Comparison of ENCODE assay signal across 12 mouse cellular contexts in genomic region chr6:31513726-31514125, GRCm38 (mm10). TPM values are rescaled to one million over a fixed set of nuclear protein-coding genes. Genes with fewer than 3 reads are reported as not detected.
DNase-seq lines count a peak whose midpoint lies in the region; ATAC-seq and TF ChIP-seq lines count a peak whose summit lies in the region.
"Had no signal": no experiment of that assay in that cellular context is flagged by ENCODE, and none has a peak within 500 bp of the region (broad histone marks: within the 10 kb centered on the region; RNA-seq: fewer than 3 reads in every experiment).

No protein-coding gene starts in this region.

- intact Hi-C loops in heart, postnatal 14 days (cut with DNase I): no loop called here

- no peaks in the 10 kb centered on the region for H3K9me3 ChIP-seq in heart, embryonic 16.5 days (replicated peaks; ENCODE audit: control insufficient read depth, low read length)
- H3K9me3 ChIP-seq in neural tube, embryonic 15.5 days (replicated peaks): no peaks in the 10 kb centered on the region
- H3K9me3 ChIP-seq: embryonic facial prominence, embryonic 10.5 days; forebrain, embryonic 13.5 days had no signal

- H3K27me3 ChIP-seq in heart, embryonic 16.5 days (ENCODE audit: control insufficient read depth, insufficient read depth, low read length): no peaks in the 10 kb centered on the region
- no peaks in the 10 kb centered on the region for H3K27me3 ChIP-seq in neural tube, embryonic 15.5 days (replicated peaks)
- H3K27me3 ChIP-seq: forebrain, embryonic 13.5 days had no signal

- ATAC-seq in heart, embryonic 16.5 days (replicated peaks; ENCODE audit: extremely low read depth, insufficient read depth, low FRiP score): peak; percentile 55; the same call in 1 of the 2 replicates
- no peak for ATAC-seq in neural tube, embryonic 15.5 days (ENCODE audit: low FRiP score)
- ATAC-seq: forebrain, embryonic 13.5 days had no signal

- DNase-seq in heart, postnatal 14 days: no peak
- no peak for DNase-seq in neural tube, embryonic 10.5 days (ENCODE audit: extremely low spot score, low spot score)
- peak; percentile 38 for DNase-seq in brain, embryonic 14.5 days (ENCODE audit: low read depth)
- no peak for DNase-seq in embryo, embryonic 9.5 days (ENCODE audit: extremely low spot score)
- DNase-seq in cerebellum, postnatal 4 days (ENCODE audit: low spot score in 2 of 2): no peak
- DNase-seq: cerebellum, adult 8-10 months; kidney, adult 2 months had no signal

- WGBS in heart, embryonic 16.5 days: 48% methylated on average over 6 of the region's 6 CpGs
- WGBS in neural tube, embryonic 15.5 days: 63% methylated on average over 6 of the region's 6 CpGs

- H3K27ac ChIP-seq in heart, embryonic 16.5 days (ENCODE audit: low read length): no peak overlapping the region
- H3K27ac ChIP-seq in neural tube, embryonic 15.5 days (replicated peaks): 0 out of 2 replicates have a peak overlapping the region, but pooled peaks have one; percentile 18
- H3K27ac ChIP-seq: embryonic facial prominence, embryonic 10.5 days; forebrain, embryonic 13.5 days had no signal

- H3K36me3 ChIP-seq in heart, embryonic 16.5 days (ENCODE audit: control insufficient read depth, insufficient read depth): peaks cover 3% of the 10 kb centered on the region; the same call in 1 of the 2 replicates
- peaks cover 7% of the 10 kb centered on the region; the same call in 1 of the 2 replicates for H3K36me3 ChIP-seq in neural tube, embryonic 15.5 days

- no peak for TF ChIP-seq CTCF in brain, embryonic 14.5 days (IDR thresholded peaks at IDR 0.05; ENCODE audit: borderline replicate concordance, extremely low read depth, insufficient read depth, insufficient read length)

- peaks cover 12% of the 10 kb centered on the region for H3K4me1 ChIP-seq in heart, embryonic 16.5 days (ENCODE audit: control insufficient read depth, insufficient read depth, low read length)
- 0 out of 2 replicates have a peak, but pooled peaks cover 3% of the 10 kb centered on the region for H3K4me1 ChIP-seq in neural tube, embryonic 15.5 days
- H3K4me1 ChIP-seq: forebrain, embryonic 13.5 days had no signal

- H3K4me2 ChIP-seq in heart, embryonic 16.5 days (ENCODE audit: low read depth, low read length): no peak overlapping the region
- H3K4me2 ChIP-seq in neural tube, embryonic 15.5 days: no peak overlapping the region
- H3K4me2 ChIP-seq: forebrain, embryonic 13.5 days had no signal

- H3K9ac ChIP-seq in heart, embryonic 16.5 days (ENCODE audit: low read length): no peak overlapping the region
- no peak overlapping the region for H3K9ac ChIP-seq in neural tube, embryonic 15.5 days (replicated peaks)
- H3K9ac ChIP-seq: forebrain, embryonic 13.5 days had no signal

- no peak overlapping the region for H3K4me3 ChIP-seq in heart, embryonic 16.5 days (ENCODE audit: low read length)
- H3K4me3 ChIP-seq in neural tube, embryonic 15.5 days (replicated peaks): no peak overlapping the region
- H3K4me3 ChIP-seq: embryonic facial prominence, embryonic 10.5 days; forebrain, embryonic 13.5 days; myocyte had no signal

- no peak for TF ChIP-seq POLR2A in brain, embryonic 14.5 days (IDR thresholded peaks at IDR 0.05; ENCODE audit: borderline replicate concordance, extremely low read depth, insufficient read depth, insufficient read length, poor library complexity, severe bottlenecking)

RNA-seq across cellular contexts. Expression of gene Podxl, which starts 50.1 kb away (rescaled TPM):
- 16.9 and 21.4 TPM in 2 replicates for polyA plus RNA-seq in heart, embryonic 16.5 days (2015; fragmentation: Nextera tagmentation; extraction: Ambion mirVana)
- total RNA-seq in heart, postnatal 14 days (2021): 10 to 100 TPM; 87.5 to 88.3 TPM
- polyA plus RNA-seq in neural tube, embryonic 15.5 days (2015; fragmentation: Nextera tagmentation; extraction: Ambion mirVana): 9.2 and 13.1 TPM in 2 replicates
- 16.6 and 24.5 TPM in 2 replicates for polyA plus RNA-seq in brain, embryonic 14.5 days (2012; rRNA removed)
